Mouse (Mus musculus) intestine, postnatal 0 days (tissue): Measurements from ENCODE around the gene Galnt13. TPM values are rescaled to one million over a fixed set of nuclear protein-coding genes. Genes with fewer than 3 reads are reported as not detected.
"Not testable (repeated sequence)": the region's sequence is repeated elsewhere in the genome, so short reads cannot be mapped to it uniquely, and the experiment has no call there.

ENCODE experiments used
- ATAC-seq: fragments of 200-750 bp; cut with Nextera tagmentation; 2 replicates; pipeline ENCODE4 v1.8.0; 2017; ENCODE audit warnings: mild to moderate bottlenecking, moderate TSS enrichment, moderate library complexity
- H3K27ac ChIP-seq: fragments of 300-500 bp; sonication (generic); 2 replicates; pipeline ENCODE4 v1.5.1; 2014; ENCODE audit warnings: mild to moderate bottlenecking, low read depth, low read length, moderate library complexity
- H3K27me3 ChIP-seq: fragments of 300-500 bp; sonication (generic); replicated peaks from 2 replicates; pipeline ENCODE4 v1.6.1; 2014; ENCODE audit warnings: low read length, mixed read lengths; ENCODE audit not compliant: control insufficient read depth, insufficient read depth
- H3K36me3 ChIP-seq: fragments of 300-500 bp; sonication (generic); 2 replicates; pipeline ENCODE4 v1.6.1; 2014; ENCODE audit warnings: mild to moderate bottlenecking, moderate library complexity; ENCODE audit not compliant: control insufficient read depth, insufficient read depth
- H3K4me1 ChIP-seq: fragments of 300-500 bp; sonication (generic); replicated peaks from 2 replicates; pipeline ENCODE4 v1.6.1; 2014; ENCODE audit warnings: antibody characterized with exemption, low read length, mixed read lengths; ENCODE audit not compliant: control insufficient read depth, insufficient read depth
- H3K4me2 ChIP-seq: fragments of 300-500 bp; sonication (generic); replicated peaks from 2 replicates; pipeline ENCODE4 v1.6.1; 2014; ENCODE audit warnings: low read depth, mild to moderate bottlenecking, moderate library complexity
- H3K4me3 ChIP-seq: fragments of 300-500 bp; sonication (generic); 2 replicates; pipeline ENCODE4 v1.5.1; 2014; ENCODE audit warnings: low read depth, low read length
- H3K9ac ChIP-seq: fragments of 300-500 bp; sonication (generic); 2 replicates; pipeline ENCODE4 v1.6.1; 2014; ENCODE audit warnings: mild to moderate bottlenecking, low read depth, low read length
- H3K9me3 ChIP-seq: fragments of 300-500 bp; sonication (generic); 2 replicates; pipeline ENCODE4 v1.6.1; 2016; ENCODE audit warnings: mixed run types; ENCODE audit not compliant: control insufficient read depth
- CTCF ChIP-seq: sonication (generic); IDR thresholded peaks from 2 replicates; pipeline ENCODE4 v1.5.1; 2016; ENCODE audit warnings: low read depth, mild to moderate bottlenecking, control low read depth, antibody characterized with exemption, moderate library complexity
- WGBS: fragments of 180-500 bp; shearing (Covaris S2); extraction: QIAGEN DNeasy Blood & Tissue Kit; methylation state at CpG from one replicate; pipeline ENCODE4 v1.1.7; 2014; 5-methylcytosine and 5-hydroxymethylcytosine counted together
- polyA plus RNA-seq: library from polyadenylated mRNA; unstranded; fragments of >200 nt; fragmentation: Nextera tagmentation; extraction: Ambion mirVana; gene quantifications from 2 replicates; pipeline ENCODE4 v1.2.1, GENCODE M21; 2015

Gene Galnt13
- polyA plus RNA-seq, 1 experiment from 2014 or later, result 0.23 TPM

DNA sequence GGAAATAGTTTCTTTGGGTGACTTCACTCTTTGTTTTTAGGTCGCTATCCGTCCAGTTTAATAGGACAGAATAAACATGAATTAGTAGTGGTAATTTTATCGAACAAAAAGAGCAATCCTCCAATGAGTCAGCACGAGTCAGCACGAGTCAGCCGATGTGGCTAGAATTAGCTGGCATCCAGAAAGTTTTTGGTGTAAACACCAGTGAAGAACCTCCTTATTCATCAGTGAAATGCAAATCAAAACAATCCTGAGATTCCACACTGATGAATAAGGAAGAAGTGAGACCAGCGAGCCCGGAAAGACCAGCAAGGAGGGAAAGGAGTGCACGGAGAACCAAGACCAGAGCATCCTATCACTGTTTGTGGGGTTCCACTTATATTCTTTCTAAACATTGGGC lies 131.5 kb downstream of the Galnt13 start:
- Histone ChIP-seq H3K4me1 (no peaks in the 10 kb centered on the region), H3K36me3 (no peaks in the 10 kb centered on the region), H3K9me3 (no peaks in the 10 kb centered on the region), H3K9ac (no peak overlapping the region), H3K27ac (no peak overlapping the region), H3K4me3 (no peak overlapping the region), H3K4me2 (no peak overlapping the region), H3K27me3 (no peaks in the 10 kb centered on the region)
- no peak for ATAC-seq
- TF ChIP-seq CTCF, result no peak
- 82% methylated on average over 9 of the region's 9 CpGs for WGBS

DNA sequence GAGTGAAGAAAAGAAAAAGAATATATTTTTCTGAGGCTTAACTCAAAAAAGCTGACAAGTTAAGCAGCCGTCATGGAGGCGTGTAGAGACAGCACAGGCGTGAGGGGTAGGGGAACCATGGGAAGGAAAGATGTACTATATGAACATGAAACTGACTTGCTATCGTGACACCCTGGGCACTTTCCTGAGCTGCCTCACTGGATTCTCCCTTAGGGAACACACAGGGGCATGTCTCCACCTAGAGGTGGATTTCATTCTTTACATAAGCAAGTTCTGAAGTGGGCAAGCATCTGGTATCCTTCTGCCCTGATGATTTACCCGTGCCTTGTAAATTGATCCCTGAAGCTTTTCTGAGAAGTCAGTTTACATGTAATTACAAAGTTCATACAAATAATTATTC lies 277.7 kb downstream of the Galnt13 start:
- not testable (repeated sequence) for ATAC-seq, H3K9me3 ChIP-seq, H3K4me1 ChIP-seq, H3K4me2 ChIP-seq, H3K27ac ChIP-seq, H3K9ac ChIP-seq, H3K36me3 ChIP-seq, H3K27me3 ChIP-seq, H3K4me3 ChIP-seq
- WGBS, result no CpG with 5 or more reads among the region's 5 CpGs

DNA sequence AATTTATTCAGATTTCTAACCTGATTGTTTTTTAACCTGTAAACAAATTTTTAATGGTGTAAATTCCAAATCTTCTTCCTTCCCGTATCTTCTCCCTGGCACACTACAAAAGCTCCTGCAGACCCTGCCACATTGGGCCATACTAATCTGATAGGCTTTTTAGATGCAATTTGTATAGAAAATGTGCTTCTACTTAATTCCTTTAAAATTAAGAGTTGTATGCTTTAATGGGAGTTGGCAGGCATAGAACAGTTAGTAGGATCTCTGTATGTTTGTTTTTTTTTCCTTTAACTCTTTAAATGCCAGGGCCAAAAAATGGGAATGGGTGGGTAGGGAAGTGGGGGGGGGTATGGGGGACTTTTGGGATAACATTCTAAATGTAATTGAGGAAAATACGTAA lies 315.1 kb downstream of the Galnt13 start:
- H3K27ac ChIP-seq, result no peak overlapping the region
- no peak overlapping the region for H3K9ac ChIP-seq
- H3K4me1 ChIP-seq, result no peaks in the 10 kb centered on the region
- H3K9me3 ChIP-seq, result no peaks in the 10 kb centered on the region
- no peak overlapping the region for H3K4me2 ChIP-seq
- 88% methylated on average over 2 of the region's 2 CpGs for WGBS
- no peaks in the 10 kb centered on the region for H3K36me3 ChIP-seq
- H3K27me3 ChIP-seq, result no peaks in the 10 kb centered on the region
- no peak for ATAC-seq
- no peak overlapping the region for H3K4me3 ChIP-seq
- TF ChIP-seq CTCF, result no peak

DNA sequence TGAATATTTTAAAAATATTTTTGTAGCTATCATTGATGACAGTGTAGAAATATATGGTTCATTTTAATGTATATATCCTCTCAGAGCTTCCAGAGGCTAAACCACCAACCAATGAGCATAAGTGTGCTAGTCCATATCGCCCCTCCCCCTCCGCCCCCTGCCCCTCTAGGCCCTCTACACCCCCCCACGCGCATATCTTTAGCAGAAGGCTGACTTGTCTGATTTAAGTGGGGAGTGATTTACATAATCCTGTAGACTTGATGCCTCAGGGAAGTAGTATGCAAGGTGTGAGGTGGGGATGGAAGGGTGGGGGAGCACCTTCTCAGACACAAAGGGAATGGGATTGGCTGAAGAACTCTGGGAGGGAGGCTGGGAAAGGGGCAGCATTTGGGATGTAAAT lies 323.7 kb downstream of the Galnt13 start:
- TF ChIP-seq CTCF, result no peak
- Histone ChIP-seq H3K4me3 (no peak overlapping the region), H3K9me3 (no peaks in the 10 kb centered on the region), H3K4me2 (no peak overlapping the region), H3K27me3 (no peaks in the 10 kb centered on the region), H3K36me3 (no peaks in the 10 kb centered on the region), H3K4me1 (no peaks in the 10 kb centered on the region), H3K9ac (no peak overlapping the region), H3K27ac (no peak overlapping the region)
- ATAC-seq, result no peak
- 29% methylated on average over 4 of the region's 4 CpGs for WGBS

DNA sequence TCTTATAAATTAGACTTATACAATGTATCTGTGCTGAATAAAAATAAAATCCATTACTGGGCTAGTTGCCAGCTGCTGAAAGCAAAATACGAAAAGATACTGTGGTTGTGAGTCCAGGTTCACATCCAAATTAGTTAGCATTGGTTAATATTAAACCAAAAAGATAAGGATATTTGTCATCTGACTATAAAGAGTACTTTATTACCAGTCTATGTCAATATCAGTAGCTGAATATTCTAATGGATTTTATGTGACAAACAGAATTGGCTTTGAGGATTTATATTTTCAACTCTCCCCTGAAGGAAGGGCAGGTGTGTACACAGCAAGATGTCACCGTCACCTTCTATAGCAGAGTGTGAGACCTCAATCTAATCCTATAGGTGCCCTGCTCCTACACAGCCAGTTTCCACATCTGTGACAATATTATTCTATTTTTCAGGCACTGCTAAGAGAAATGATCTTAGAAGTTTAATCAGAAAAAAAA lies 342.7 kb downstream of the Galnt13 start:
- TF ChIP-seq CTCF, result no peak
- Histone ChIP-seq H3K4me2 (no peak overlapping the region), H3K9me3 (no peaks in the 10 kb centered on the region), H3K9ac (no peak overlapping the region), H3K36me3 (no peaks in the 10 kb centered on the region), H3K27me3 (no peaks in the 10 kb centered on the region), H3K4me3 (no peak overlapping the region), H3K27ac (no peak overlapping the region), H3K4me1 (no peaks in the 10 kb centered on the region)
- ATAC-seq, result peak; percentile 45
- WGBS, result 34% methylated on average over 2 of the region's 2 CpGs

DNA sequence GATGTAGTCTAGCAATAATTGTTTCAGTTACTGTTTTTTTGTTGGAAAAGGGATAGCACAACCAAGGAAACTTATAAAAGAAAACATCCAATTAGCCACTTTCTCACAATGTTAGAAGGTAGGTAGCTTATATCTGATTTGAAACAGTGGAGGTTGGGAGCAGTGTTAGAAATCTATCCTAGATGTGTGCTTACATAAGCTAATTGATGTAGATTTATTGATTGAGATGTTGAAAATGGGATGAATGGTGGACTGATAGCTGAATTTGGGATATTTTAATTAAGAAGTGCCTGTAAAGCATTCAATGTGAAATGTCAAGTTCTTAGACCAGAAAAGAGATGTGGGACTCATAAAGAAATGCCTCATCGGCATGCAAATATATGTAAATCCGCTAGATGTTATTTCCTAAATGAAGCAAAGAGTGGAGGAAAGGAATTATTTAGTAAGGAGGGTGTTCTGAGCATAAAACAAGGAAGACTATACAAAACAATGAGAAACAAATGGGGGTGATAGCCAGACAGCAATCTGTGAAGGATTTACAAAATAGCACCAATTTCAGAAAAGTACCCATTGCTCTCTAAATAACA lies 377.6 kb downstream of the Galnt13 start:
- no peak for ATAC-seq
- H3K4me1 ChIP-seq, result no peaks in the 10 kb centered on the region

DNA sequence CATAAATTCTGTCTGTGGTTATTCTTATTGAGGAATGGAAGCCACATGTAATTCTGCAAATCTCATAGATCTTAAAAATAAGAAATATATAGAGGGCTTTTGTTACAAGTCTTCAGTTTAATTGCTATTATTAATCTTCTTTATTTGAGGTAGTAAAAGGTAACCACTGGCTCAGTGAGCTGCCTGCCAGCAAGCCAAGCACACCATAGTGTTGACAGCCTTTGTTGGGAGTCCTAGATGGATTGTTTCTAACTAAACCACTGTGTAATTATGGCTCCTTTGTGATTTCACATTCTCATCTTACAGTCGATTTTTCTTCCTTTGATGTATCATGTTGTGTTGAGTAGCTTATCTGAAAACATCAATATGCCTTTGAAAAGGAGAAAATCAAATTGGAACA lies 405.1 kb downstream of the Galnt13 start:
- H3K9ac ChIP-seq, result no peak overlapping the region
- no peak overlapping the region for H3K27ac ChIP-seq
- TF ChIP-seq CTCF, result no peak
- H3K36me3 ChIP-seq, result no peaks in the 10 kb centered on the region
- WGBS, result 47% methylated on average over 1 of the region's 1 CpGs
- H3K4me2 ChIP-seq, result no peak overlapping the region
- H3K4me3 ChIP-seq, result no peak overlapping the region
- ATAC-seq, result no peak
- no peaks in the 10 kb centered on the region for H3K4me1 ChIP-seq
- no peaks in the 10 kb centered on the region for H3K27me3 ChIP-seq
- no peaks in the 10 kb centered on the region for H3K9me3 ChIP-seq

More for the DNA sequence above, 377.6 kb downstream of the Galnt13 start:
- Histone ChIP-seq H3K27ac (no peak overlapping the region), H3K27me3 (no peaks in the 10 kb centered on the region), H3K4me2 (no peak overlapping the region), H3K9ac (no peak overlapping the region), H3K9me3 (no peaks in the 10 kb centered on the region), H3K36me3 (no peaks in the 10 kb centered on the region), H3K4me3 (no peak overlapping the region)
- no peak for TF ChIP-seq CTCF
- WGBS, result 75% methylated on average over 2 of the region's 2 CpGs
